Mouse (Mus musculus) mouse trophoblast stem cell (cell line): ENCODE measurements around the gene Gm49711.
"Not testable (repeated sequence)": the region's sequence is repeated elsewhere in the genome, so short reads cannot be mapped to it uniquely, and the experiment has no call there.

Experiments used
- in situ Hi-C, 2 experiments: fragments of 300-500 bp; cut with MseI, MboI; formaldehyde crosslinking; loops; 2 replicates in 1 of 2; 3 replicates in 1 of 2; pipeline ENCODE4 v1.15.1; 2025

Gm49711 gene

DNA sequence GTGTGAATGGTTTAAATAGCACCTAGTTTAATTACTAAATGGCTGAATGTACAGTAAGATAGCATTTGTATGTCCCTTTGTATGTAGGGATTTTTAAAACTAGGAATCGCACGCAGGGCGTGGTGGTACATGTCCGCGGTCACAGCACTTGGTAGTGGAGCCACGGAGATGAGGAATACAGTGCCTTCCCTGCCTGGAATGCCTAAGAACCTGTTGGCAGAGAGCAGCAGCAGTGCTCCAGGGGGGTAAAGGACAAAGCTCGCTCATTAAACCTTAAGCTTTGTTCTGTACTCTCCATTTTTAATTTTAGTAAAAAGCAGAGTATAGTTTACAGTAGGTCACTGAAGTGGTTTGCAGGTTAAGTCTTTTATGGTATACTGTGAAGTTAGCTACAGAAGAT, 3.5 kb downstream of the Gm49711 start:
- in situ Hi-C loops: no loop called here

GRCm38 (mm10) chr16:92062832-92063231, 4.7 kb downstream of the Gm49711 start:
- in situ Hi-C loops: no loop called here

DNA sequence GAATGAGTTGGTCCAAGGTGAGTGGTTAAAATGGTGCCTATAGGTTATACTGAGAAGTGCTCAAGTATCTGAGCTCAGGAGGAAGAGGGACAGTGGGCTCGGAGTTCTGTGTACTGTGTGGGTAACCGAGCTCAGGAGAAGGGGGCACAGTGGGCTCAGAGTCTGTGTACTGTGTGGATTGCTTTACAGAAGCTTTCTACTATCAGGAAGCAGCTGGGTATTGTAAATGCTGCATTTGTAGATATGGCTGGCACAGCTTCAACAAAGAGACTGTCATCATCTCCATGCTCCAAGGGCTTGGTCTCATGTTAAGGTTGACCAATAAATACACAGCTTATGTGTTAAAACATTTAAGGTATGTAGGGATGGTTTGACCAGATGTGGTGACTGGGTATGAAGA, 6.7 kb downstream of the Gm49711 start:
- in situ Hi-C loops: no loop called here

DNA sequence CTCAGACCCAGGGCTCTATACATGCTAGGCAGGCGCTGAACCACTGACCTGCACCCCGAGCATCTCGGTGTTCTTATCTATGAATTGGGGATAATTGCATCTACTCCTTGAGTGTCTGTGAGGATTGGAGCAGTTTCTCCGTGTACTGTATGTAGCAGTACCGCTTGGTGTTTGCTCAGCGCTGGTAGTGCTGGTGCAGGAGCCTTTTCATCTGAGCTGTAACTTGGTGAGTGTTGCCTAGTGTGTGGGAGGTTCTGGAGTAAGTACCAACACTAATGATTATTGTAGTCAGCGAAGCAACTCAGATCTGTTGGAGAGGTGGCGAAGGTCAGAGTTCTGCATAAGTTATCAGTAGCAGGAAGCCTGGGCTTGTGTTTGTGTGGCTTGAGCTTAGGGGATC, 12.2 kb downstream of the Gm49711 start:
- in situ Hi-C loops: no loop called here

DNA sequence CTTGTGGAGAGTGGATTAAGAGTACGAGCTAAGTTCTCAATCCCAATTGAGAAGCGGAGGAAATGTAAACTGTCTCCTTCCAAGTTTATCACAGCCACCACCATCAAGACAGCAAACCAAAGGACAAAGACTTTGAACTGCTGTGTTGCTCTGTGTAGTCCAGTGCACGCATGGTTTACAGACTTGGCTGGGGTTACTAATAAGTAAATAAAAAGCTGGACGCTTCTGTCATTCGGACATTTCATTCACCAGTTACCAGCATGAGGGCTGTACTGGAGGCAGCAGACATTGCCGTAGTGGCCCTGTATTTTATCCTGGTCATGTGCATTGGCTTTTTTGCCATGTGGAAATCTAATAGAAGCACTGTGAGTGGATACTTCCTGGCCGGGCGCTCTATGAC, 18.7 kb downstream of the Gm49711 start:
- in situ Hi-C loops: no loop called here

DNA sequence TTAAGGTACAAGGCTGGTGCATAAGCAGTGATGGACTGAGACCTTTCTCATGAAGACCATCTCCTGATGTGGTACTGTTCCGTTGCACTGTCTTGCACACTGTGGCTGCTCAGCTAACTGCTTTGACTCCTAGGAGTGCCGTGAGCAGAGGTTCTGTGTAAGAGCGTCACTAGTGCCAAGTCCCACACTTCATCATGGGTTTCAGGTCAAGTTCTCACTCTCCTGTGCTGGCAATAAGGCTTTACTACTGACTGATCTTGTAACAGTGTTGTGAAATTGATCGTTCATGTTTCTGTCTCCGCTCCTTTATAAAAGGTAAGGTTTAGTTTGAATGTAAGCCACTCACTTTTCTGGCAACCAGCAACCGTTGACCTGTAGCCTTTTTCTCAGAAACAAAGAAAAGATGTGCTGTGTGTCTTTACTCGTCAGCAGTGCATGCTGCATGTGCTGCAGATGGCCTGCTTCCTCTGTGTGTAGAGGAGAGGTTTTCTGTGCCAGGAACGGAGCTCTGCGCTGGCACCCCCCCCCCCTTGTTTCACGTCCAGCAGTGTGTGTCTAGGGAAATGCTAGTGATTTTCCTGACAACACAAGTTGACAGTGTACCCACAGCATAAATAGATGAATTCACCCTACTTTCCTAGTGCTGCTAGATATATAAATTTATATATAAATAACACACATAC, 25.8 kb downstream of the Gm49711 start:
- in situ Hi-C loops: no loop called here

DNA sequence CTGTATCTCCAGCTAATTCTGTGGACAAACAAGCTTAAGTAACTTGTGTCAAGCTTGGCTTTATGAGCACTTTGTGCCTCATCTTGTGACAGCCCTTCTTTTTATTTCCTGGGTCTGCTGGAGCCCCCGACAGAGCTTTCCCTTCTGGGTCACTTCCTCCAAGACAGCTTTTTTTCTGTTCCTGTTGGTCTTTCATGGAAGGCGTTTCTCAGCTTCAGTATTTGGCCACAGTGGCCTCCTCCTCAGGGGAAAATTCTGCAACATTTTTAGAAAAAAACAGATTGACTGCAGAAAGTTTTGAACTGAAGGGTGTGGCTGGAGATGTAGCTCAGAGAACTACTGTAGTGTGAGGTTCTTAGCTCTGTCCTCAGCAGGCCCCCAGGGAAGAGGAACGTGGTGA, 31.1 kb downstream of the Gm49711 start:
- in situ Hi-C loops: no loop called here

DNA sequence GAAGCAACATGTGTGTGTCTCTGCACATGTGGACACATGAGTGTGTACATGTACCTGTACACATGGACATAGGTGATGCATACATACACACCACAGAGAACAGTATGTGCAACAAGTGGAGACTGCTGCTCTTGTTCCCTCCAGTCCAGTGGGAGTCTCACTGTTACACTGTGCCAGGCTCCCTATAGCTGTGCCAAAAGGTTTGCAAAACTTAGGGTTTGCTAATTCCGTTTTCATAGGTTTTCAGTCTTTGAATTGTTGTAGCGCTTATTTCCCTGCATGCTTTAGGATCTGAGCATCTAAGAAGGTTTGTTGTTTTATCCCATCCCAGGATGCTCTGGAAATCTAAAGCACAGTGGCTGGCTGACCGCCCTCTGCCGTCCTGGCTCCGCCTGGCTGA, 33.8 kb downstream of the Gm49711 start:
- in situ Hi-C loops: no loop called here

- in situ Hi-C loops: no loop called here
These were observed 40.4 kb downstream of the Gm49711 start for GRCm38 (mm10) chr16:92098351-92099051.

- in situ Hi-C loops: no loop called here
These were observed 41.5 kb downstream of the Gm49711 start for GRCm38 (mm10) chr16:92099598-92099997.

- in situ Hi-C loops: no loop called here
These were observed 42.0 kb downstream of the Gm49711 start for GRCm38 (mm10) chr16:92100111-92100510.

GRCm38 (mm10) chr16:92102115-92102514, 44.0 kb downstream of the Gm49711 start:
- in situ Hi-C loops: no loop called here

DNA sequence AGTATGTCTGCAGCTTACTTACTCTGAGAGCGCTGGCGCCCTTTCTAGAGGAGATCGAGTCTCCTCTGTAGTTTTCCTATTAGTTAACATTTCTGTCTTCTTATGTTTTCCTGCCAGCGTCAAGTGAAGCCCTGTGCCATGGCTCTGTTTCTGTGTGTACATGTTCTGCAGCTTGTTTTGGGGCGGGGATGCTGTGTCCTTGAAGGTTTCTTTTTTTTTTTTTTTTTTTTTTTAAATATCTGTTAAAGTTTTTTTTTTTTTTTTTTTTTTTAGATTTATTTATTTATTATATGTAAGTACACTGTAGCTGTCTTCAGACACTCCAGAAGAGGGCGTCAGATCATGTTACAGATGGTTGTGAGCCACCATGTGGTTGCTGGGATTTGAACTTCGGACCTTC, 44.8 kb downstream of the Gm49711 start:
- in situ Hi-C loops: not testable (repeated sequence)

DNA sequence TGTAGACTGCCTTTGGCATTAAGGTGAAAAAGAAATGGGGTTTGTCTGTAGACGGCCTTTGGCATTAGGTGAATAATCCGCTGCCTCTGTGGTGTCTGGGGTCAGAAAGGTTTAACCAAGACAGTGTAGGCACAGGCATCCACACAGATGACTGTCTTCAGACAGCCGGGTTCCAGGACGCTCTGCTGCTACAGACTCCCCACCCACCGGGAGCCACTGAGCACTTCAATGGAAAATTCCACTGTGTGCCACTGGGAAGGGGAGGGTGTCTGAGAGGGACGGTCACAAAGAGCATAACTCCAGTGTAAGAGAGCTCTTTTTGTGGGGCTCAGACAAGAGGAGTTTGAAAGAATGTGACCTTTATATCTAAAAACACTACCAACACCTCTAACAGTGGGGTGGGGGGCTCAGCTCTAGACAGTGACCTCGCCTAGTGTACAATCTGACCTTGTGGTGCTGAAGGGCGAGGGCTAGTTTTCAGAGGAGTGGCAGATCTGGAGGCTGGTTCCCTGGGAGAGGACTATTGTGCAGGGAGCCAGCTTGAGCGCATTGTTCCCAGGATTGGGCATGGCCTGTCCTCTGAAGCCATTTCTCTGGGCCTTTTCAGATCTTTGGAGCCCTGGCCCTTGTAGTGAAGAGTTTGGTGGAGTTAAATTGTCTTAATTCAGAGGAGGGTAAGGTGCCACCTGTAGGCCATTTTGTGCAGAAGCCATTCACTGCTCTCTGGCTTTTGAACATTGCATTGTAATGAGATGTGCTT, 45.6 kb downstream of the Gm49711 start:
- in situ Hi-C loops: no loop called here

GRCm38 (mm10) chr16:92104332-92104590, 46.1 kb downstream of the Gm49711 start:
- in situ Hi-C loops: no loop called here

- in situ Hi-C loops: no loop called here
These were observed 46.8 kb downstream of the Gm49711 start for GRCm38 (mm10) chr16:92104951-92105350.

DNA sequence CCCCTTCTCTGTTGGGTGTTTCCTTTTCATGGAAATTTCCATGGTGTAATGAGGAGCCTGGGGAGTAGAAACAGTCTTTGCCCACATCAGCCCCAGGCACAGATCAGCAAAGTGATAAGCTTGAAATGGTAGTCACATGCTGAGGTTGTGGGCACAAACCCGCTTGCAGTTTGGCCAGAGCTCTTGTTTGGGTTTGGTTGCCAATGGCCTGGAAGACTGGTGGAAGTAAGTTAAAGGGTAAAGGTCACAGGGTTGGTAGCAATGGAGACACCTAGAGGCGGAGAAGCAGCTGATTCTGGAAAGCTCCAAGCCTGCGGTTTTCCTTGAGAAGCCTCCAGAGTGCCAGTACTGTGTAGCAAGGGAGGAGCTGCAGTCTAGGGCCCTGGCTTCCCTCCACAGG, 47.5 kb downstream of the Gm49711 start:
- in situ Hi-C loops: no loop called here

- in situ Hi-C loops: no loop called here
These were observed 49.2 kb downstream of the Gm49711 start for GRCm38 (mm10) chr16:92107346-92107745.

DNA sequence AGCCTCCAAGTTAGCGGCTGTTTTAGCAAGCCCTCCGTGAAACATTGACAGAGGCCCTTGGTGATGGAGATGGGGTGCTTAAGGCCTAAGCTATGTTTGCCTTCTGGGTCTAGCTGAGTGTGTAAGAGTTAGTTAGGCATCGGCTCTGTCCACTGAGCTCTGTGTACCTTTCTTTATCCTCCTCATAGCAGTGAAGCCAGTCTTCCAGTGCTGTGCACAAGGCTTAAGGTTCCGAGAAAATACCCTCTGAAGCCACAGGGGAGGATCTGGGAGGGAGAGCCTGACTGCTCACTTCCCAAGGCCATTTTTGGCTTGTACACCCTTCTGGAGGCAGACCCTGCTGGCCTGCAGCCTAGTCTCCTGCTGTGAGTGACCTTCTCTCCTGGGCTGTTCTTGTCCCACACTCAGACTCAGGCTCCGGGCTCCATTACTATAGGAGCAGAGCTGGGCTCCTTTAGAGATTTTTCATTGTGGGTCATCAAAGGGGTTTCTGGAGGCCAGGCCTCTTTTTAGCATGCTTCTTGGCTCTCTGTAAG, 56.7 kb downstream of the Gm49711 start:
- in situ Hi-C loops: no loop called here

GRCm38 (mm10) chr16:92115611-92116421, 57.7 kb downstream of the Gm49711 start:
- in situ Hi-C loops: no loop called here

GRCm38 (mm10) chr16:92117337-92118209, 59.5 kb downstream of the Gm49711 start:
- in situ Hi-C loops: no loop called here
